Mouse (Mus musculus): ENCODE results near the gene Map1s.
A peak's percentile ranks its signal among the peaks of the same experiment; 100 is the strongest.

The Map1s gene

GRCm38 (mm10) chr8:70897021-70897680 is 8.6 kb upstream of the Map1s start, which contains the start of gene Rpl18a:
Rpl18a (minus strand) TSS chr8:70897412.
- ATAC-seq (ENCODE audit: insufficient number of reproducible peaks, low FRiP score, low TSS enrichment), result peak; percentile 95

GRCm38 (mm10) chr8:70897681-70898413 is 7.9 kb upstream of the Map1s start:
- peak; percentile 37 for ATAC-seq (ENCODE audit: insufficient number of reproducible peaks, low FRiP score, low TSS enrichment)

- no peak for ATAC-seq (ENCODE audit: insufficient number of reproducible peaks, low FRiP score, low TSS enrichment)
Observed at GRCm38 (mm10) chr8:70898661-70899198, 7.0 kb upstream of the Map1s start.

- no peak for ATAC-seq (ENCODE audit: insufficient number of reproducible peaks, low FRiP score, low TSS enrichment)
Observed at GRCm38 (mm10) chr8:70899226-70899625, 6.5 kb upstream of the Map1s start.

- ATAC-seq (ENCODE audit: insufficient number of reproducible peaks, low FRiP score, low TSS enrichment), result no peak
Observed at GRCm38 (mm10) chr8:70900872-70901387, 4.8 kb upstream of the Map1s start.

GRCm38 (mm10) chr8:70902211-70902610 is 3.5 kb upstream of the Map1s start:
- ATAC-seq (ENCODE audit: insufficient number of reproducible peaks, low FRiP score, low TSS enrichment), result no peak

- ATAC-seq (ENCODE audit: insufficient number of reproducible peaks, low FRiP score, low TSS enrichment), result no peak
Observed at GRCm38 (mm10) chr8:70903112-70903511, 2.6 kb upstream of the Map1s start.

- no peak for ATAC-seq (ENCODE audit: insufficient number of reproducible peaks, low FRiP score, low TSS enrichment)
Observed at GRCm38 (mm10) chr8:70903582-70903981, 2.1 kb upstream of the Map1s start.

GRCm38 (mm10) chr8:70904532-70904931 is 1.2 kb upstream of the Map1s start:
- no peak for ATAC-seq (ENCODE audit: insufficient number of reproducible peaks, low FRiP score, low TSS enrichment)

- peak; percentile 29; the same call in 1 of the 2 replicates for ATAC-seq (ENCODE audit: insufficient number of reproducible peaks, low FRiP score, low TSS enrichment)
Observed at GRCm38 (mm10) chr8:70905463-70905830, 285 bp upstream of the Map1s start.

- ATAC-seq (ENCODE audit: insufficient number of reproducible peaks, low FRiP score, low TSS enrichment), result no peak
Observed at GRCm38 (mm10) chr8:70907518-70907917, 1.8 kb downstream of the Map1s start.

- no peak for ATAC-seq (ENCODE audit: insufficient number of reproducible peaks, low FRiP score, low TSS enrichment)
Observed at GRCm38 (mm10) chr8:70911596-70911995, 5.9 kb downstream of the Map1s start.

- ATAC-seq (ENCODE audit: insufficient number of reproducible peaks, low FRiP score, low TSS enrichment), result no peak
Observed at GRCm38 (mm10) chr8:70912955-70913354, 7.2 kb downstream of the Map1s start.

GRCm38 (mm10) chr8:70913523-70913922 is 7.8 kb downstream of the Map1s start:
- no peak for ATAC-seq (ENCODE audit: insufficient number of reproducible peaks, low FRiP score, low TSS enrichment)

- no peak for ATAC-seq (ENCODE audit: insufficient number of reproducible peaks, low FRiP score, low TSS enrichment)
Observed at GRCm38 (mm10) chr8:70914704-70915103, 9.0 kb downstream of the Map1s start.

GRCm38 (mm10) chr8:70920049-70920922 is 14.6 kb downstream of the Map1s start:
- ATAC-seq (ENCODE audit: insufficient number of reproducible peaks, low FRiP score, low TSS enrichment), result no peak

- ATAC-seq (ENCODE audit: insufficient number of reproducible peaks, low FRiP score, low TSS enrichment), result no peak
Observed at GRCm38 (mm10) chr8:70924151-70924550, 18.4 kb downstream of the Map1s start.

GRCm38 (mm10) chr8:70925754-70926153 is 20.0 kb downstream of the Map1s start:
- no peak for ATAC-seq (ENCODE audit: insufficient number of reproducible peaks, low FRiP score, low TSS enrichment)

- ATAC-seq (ENCODE audit: insufficient number of reproducible peaks, low FRiP score, low TSS enrichment), result no peak
Observed at GRCm38 (mm10) chr8:70926396-70926795, 20.7 kb downstream of the Map1s start.

- no peak for ATAC-seq (ENCODE audit: insufficient number of reproducible peaks, low FRiP score, low TSS enrichment)
Observed at GRCm38 (mm10) chr8:70928096-70928495, 22.4 kb downstream of the Map1s start.
